Mouse (Mus musculus): ENCODE measurements around the gene Gm11032. TPM values are rescaled to one million over a fixed set of nuclear protein-coding genes. Genes with fewer than 3 reads are reported as not detected.
A peak's percentile ranks its signal among the peaks of the same experiment; 100 is the strongest.

Gm11032 gene
- total and polyA plus RNA-seq, 2 experiments from 2014 or later = not detected

- Histone ChIP-seq H3K4me3 (ENCODE audit: low read length) (peak overlapping the region; percentile 94), H3K36me3 (ENCODE audit: insufficient read depth, low read length) (no peaks in the 10 kb centered on the region), H3K4me2 (ENCODE audit: low read depth, low read length) (peak overlapping the region; percentile 58), H3K27me3 (ENCODE audit: insufficient read depth, low read length) (no peaks in the 10 kb centered on the region), H3K9me3 (ENCODE audit: low read length) (no peaks in the 10 kb centered on the region), H3K9ac (replicated peaks; ENCODE audit: low read length) (peak overlapping the region; percentile 92), H3K27ac (peak overlapping the region; percentile 90), H3K4me1 (ENCODE audit: insufficient read depth, low read length) (peaks cover 8% of the 10 kb centered on the region)
- DNase-seq (ENCODE audit: low spot score) (no peak), ATAC-seq (peak; percentile 93)
- peak; percentile 25; the same call in 1 of the 2 replicates for TF ChIP-seq CTCF (IDR thresholded peaks at IDR 0.05; ENCODE audit: low read depth)
- WGBS = 1% methylated on average over 42 of the region's 45 CpGs
Observed at GRCm38 (mm10) chr11:4593849-4594607, 25.8 kb upstream of the Gm11032 start.

DNA sequence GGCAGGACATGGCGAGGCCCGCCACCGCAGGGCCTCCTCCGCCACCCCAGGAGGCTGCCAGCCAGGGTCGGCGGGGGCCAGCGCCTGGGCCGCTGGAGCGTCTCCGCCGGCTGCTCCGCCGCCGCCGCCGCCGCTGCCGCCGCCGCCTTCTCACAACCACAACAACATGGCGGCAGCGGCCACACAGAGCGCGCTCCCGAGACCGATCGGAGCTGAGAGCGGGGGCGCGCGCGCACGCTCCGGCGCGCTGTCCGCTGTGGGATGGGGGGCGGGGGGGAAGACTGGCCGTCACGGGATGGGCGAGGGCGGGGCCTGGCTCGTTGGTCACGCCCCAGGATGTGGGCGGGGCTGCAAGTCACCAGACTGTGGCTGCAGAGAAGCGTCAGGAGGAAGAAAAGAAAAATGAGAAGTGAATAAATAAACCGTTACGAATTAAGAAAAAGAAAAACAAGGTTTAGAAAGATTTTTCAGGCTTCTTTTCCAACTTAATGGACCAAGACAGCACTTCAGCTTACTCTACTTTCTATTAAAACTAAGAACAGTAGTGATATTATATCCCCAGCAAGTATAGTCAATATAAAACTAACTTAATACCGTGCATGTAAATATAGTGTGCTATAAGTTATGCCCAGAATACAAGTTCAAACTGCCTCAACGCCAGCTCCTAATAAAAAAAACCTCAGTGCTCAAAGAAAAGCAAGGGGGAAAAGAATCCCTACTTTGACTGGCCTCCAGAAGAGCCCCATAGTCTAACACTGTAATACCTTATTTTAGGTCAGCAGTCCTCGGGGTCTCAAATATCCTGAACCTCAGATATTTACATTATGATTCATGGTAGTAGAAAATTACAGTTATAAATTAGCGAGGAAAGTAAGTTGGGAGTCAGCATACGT lies 25.0 kb upstream of the Gm11032 start, which contains the start of gene Mtmr3:
Gene Mtmr3 (minus strand): TSS at position 256 of the 893 bp plus-strand sequence.
- Histone ChIP-seq H3K9me3 (ENCODE audit: low read length) (no peaks in the 10 kb centered on the region), H3K36me3 (ENCODE audit: insufficient read depth, low read length) (no peaks in the 10 kb centered on the region), H3K4me1 (ENCODE audit: insufficient read depth, low read length) (peaks cover 8% of the 10 kb centered on the region), H3K4me2 (ENCODE audit: low read depth, low read length) (peak within 1 kb of the TSS; percentile 58), H3K4me3 (ENCODE audit: low read length) (peak within 1 kb of the TSS; percentile 94), H3K27ac (peak within 1 kb of the TSS; percentile 90), H3K27me3 (ENCODE audit: insufficient read depth, low read length) (no peaks in the 10 kb centered on the region), H3K9ac (replicated peaks; ENCODE audit: low read length) (peak within 1 kb of the TSS; percentile 92)
- no peak for TF ChIP-seq CTCF (IDR thresholded peaks at IDR 0.05; ENCODE audit: low read depth)
- ATAC-seq = peak; percentile 96
- DNase-seq (ENCODE audit: low spot score) = peak; percentile 98
- WGBS = 5% methylated on average over 53 of the region's 53 CpGs

DNA sequence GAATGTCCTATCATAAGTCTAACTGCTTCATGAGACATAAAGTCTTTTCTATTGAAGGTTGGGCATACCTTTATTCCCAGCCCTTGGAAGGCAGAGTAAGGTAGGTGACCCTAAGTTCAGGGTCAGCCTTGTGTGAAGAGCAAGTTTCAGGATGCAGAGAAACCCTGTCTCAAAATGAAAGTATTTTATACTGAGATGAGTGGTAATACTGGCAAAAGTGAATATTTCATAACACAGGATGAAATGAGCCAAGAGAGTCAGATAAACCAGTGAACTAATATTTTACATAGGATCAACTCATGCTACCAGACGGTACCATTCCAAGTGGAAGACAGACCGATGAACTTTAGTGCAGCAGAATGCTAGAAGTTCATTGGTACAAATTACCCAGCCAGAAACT lies 21.5 kb upstream of the Gm11032 start:
- H3K27me3 ChIP-seq (ENCODE audit: insufficient read depth, low read length) = no peaks in the 10 kb centered on the region
- DNase-seq (ENCODE audit: low spot score) (no peak), ATAC-seq (no peak)
- H3K4me3 ChIP-seq (ENCODE audit: low read length) = no peak overlapping the region
- no peak overlapping the region for H3K4me2 ChIP-seq (ENCODE audit: low read depth, low read length)
- no peaks in the 10 kb centered on the region for H3K36me3 ChIP-seq (ENCODE audit: insufficient read depth, low read length)
- H3K4me1 ChIP-seq (ENCODE audit: insufficient read depth, low read length) = 0 out of 2 replicates have a peak, but pooled peaks cover under 1% of the 10 kb centered on the region
- H3K9ac ChIP-seq (replicated peaks; ENCODE audit: low read length) = no peak overlapping the region
- H3K9me3 ChIP-seq (ENCODE audit: low read length) = no peaks in the 10 kb centered on the region
- WGBS = 88% methylated on average over 2 of the region's 2 CpGs
- H3K27ac ChIP-seq = no peak overlapping the region
- TF ChIP-seq CTCF (IDR thresholded peaks at IDR 0.05; ENCODE audit: low read depth) = no peak

GRCm38 (mm10) chr11:4599916-4600315 lies 20.0 kb upstream of the Gm11032 start:
- H3K4me3 ChIP-seq (ENCODE audit: low read length) = no peak overlapping the region
- H3K27me3 ChIP-seq (ENCODE audit: insufficient read depth, low read length) = no peaks in the 10 kb centered on the region
- no peak for DNase-seq (ENCODE audit: low spot score)
- no peak for ATAC-seq
- no peak overlapping the region for H3K4me2 ChIP-seq (ENCODE audit: low read depth, low read length)
- TF ChIP-seq CTCF (IDR thresholded peaks at IDR 0.05; ENCODE audit: low read depth) = no peak
- H3K9ac ChIP-seq (replicated peaks; ENCODE audit: low read length) = no peak overlapping the region
- H3K36me3 ChIP-seq (ENCODE audit: insufficient read depth, low read length) = no peaks in the 10 kb centered on the region
- no peaks in the 10 kb centered on the region for H3K9me3 ChIP-seq (ENCODE audit: low read length)
- WGBS = 88% methylated on average over 3 of the region's 3 CpGs
- H3K4me1 ChIP-seq (ENCODE audit: insufficient read depth, low read length) = no peaks in the 10 kb centered on the region
- H3K27ac ChIP-seq = no peak overlapping the region

GRCm38 (mm10) chr11:4601890-4602289 lies 18.0 kb upstream of the Gm11032 start:
- H3K4me1 ChIP-seq (ENCODE audit: insufficient read depth, low read length) = no peaks in the 10 kb centered on the region
- no peak for DNase-seq (ENCODE audit: low spot score)
- no peaks in the 10 kb centered on the region for H3K36me3 ChIP-seq (ENCODE audit: insufficient read depth, low read length)
- H3K4me3 ChIP-seq (ENCODE audit: low read length) = no peak overlapping the region
- H3K9me3 ChIP-seq (ENCODE audit: low read length) = no peaks in the 10 kb centered on the region
- WGBS = 72% methylated on average over 5 of the region's 5 CpGs
- no peak for TF ChIP-seq CTCF (IDR thresholded peaks at IDR 0.05; ENCODE audit: low read depth)
- H3K27ac ChIP-seq = no peak overlapping the region
- H3K4me2 ChIP-seq (ENCODE audit: low read depth, low read length) = no peak overlapping the region
- H3K27me3 ChIP-seq (ENCODE audit: insufficient read depth, low read length) = no peaks in the 10 kb centered on the region
- no peak for ATAC-seq
- no peak overlapping the region for H3K9ac ChIP-seq (replicated peaks; ENCODE audit: low read length)

DNA sequence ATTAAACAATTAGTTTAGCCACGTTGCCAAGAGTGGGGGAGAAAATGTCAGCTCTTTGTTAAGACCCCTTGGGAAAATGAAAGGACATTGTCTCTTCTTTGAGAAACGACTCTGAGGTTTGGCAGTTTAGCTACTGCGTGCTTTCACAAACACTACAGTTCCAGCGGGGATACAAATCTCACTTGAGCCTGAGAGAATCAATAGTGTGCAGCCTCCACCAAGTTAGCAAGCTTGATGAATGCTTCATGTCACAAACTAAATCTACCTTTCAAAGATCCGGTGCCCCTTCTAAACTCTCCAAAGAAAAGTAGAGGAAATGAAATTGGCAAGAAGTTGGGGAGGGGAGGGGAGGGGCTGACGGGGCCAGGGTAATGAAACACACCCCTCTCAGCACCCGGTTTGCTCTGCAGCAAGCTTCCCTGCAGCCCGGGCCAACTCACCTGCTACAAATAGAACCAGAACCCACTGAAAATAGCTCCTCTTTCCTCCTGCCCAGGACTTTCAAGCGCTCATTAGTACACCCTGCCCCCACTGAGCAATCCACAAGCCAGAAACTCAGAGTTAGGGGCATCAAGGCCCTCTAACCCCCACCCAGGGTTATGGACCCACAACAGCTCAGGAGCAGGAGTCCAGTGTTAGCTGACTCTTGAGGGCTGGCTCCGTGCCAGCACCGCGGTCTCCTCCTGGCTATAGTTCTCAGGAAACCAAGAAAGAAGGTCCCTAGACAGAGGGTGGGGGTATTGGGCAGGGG lies 17.0 kb upstream of the Gm11032 start:
- DNase-seq (ENCODE audit: low spot score) = no peak
- Histone ChIP-seq H3K36me3 (ENCODE audit: insufficient read depth, low read length) (no peaks in the 10 kb centered on the region), H3K9ac (replicated peaks; ENCODE audit: low read length) (no peak overlapping the region), H3K27ac (no peak overlapping the region), H3K9me3 (ENCODE audit: low read length) (no peaks in the 10 kb centered on the region), H3K27me3 (ENCODE audit: insufficient read depth, low read length) (no peaks in the 10 kb centered on the region), H3K4me2 (ENCODE audit: low read depth, low read length) (no peak overlapping the region), H3K4me1 (ENCODE audit: insufficient read depth, low read length) (no peaks in the 10 kb centered on the region), H3K4me3 (ENCODE audit: low read length) (no peak overlapping the region)
- TF ChIP-seq CTCF (IDR thresholded peaks at IDR 0.05; ENCODE audit: low read depth) = no peak
- no peak for ATAC-seq
- 24% methylated on average over 12 of the region's 12 CpGs for WGBS
